Mouse (Mus musculus) neutrophil, adult 5-6 weeks (primary cell): ENCODE data around the gene Hic2. TPM values are rescaled to one million over a fixed set of nuclear protein-coding genes. Genes with fewer than 3 reads are reported as not detected.

Source experiments
- ATAC-seq: fragments of 151-379, 151-347 bp; 2 replicates; pipeline ENCODE4 v1.8.0; 2017; ENCODE audit warnings: mild to moderate bottlenecking, moderate TSS enrichment; ENCODE audit not compliant: insufficient number of reproducible peaks, poor library complexity, low FRiP score, severe bottlenecking; ENCODE audit errors: extremely low read depth
- total RNA-seq: library from RNA; stranded (forward); fragments of 200-1000 nt; gene quantifications from 2 replicates; pipeline ENCODE4 v1.2.3, GENCODE M21; 2017

Gene Hic2
- total RNA-seq, 1 experiment from 2014 or later = 1.7 TPM

DNA sequence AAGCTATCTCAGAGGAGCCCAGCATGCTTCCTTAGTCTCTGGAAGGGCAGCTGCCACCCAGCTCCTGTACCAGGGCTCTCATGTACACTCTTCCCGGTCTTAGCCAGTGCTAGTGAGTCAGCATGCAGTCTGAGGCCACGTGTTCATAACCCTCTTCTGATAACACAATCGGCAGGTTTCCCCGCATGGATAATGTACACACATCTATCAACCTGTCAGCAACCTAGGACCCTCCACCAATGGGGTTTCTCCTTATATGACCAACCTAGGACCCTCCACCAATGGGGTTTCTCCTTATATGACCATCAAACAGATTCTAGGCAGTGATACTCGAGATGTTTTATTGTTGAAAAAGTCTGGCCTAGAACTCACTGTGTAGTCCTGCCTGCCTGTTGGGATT is 34.6 kb downstream of the Hic2 start:
- ATAC-seq = no peak

- ATAC-seq = no peak
Measured at GRCm38 (mm10) chr16:17269872-17270271, 36.5 kb downstream of the Hic2 start.

GRCm38 (mm10) chr16:17271124-17271523 is 37.8 kb downstream of the Hic2 start:
- no peak for ATAC-seq

GRCm38 (mm10) chr16:17271856-17272255 is 38.5 kb downstream of the Hic2 start:
- ATAC-seq = no peak

GRCm38 (mm10) chr16:17275721-17276120 is 42.3 kb downstream of the Hic2 start, which contains the start of gene Tmem191c:
Gene Tmem191c (plus strand): TSS chr16:17276077.
- no peak for ATAC-seq

DNA sequence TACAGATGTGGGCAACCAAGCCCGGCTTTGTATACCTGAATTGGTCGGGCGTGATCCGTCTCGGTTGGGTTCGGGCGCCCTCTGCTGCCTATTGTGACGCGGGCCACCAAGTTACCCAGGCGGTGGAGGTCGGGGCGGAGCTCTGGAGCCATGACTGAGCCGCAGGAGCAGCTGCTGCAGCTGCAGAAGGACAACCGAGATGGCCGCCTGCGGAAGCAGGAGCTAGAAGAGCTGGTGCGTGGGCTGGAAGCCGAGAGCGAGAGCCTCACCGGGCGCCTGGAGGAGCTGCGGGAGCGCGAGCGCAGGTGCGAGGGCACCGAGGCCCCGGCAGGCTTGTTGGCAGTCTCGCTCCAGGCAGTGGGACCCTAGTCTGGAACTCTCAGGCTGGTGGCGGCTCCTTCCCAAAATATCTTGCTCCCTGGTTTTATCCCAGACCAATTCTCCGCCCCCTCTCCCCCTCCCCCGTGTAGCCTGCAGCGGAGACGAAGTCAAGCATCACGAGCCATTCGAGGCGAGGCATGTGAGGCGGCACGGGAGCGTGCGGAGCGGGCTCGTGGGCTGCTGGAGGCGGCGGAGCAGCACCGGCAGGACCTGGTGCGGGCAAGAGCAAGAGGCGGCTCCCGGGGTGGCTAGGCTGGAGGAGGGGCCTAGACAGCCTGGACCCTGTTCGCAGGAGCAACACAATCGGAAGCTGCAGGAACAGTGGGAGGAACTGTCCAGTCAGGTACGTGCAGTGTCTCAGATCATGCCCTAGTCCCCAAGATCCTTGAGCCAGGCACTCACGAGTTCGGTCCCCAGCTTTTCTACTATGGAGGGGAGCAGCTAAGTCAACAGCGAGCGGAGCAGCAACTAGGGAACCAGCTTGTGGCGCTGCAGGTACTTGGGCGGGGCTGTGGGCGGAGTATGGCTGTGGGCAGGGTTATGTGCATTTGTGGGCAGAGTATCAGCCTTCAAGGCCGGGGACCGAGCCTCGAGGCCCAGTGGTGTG is 43.1 kb downstream of the Hic2 start:
- ATAC-seq = peak; percentile 91

DNA sequence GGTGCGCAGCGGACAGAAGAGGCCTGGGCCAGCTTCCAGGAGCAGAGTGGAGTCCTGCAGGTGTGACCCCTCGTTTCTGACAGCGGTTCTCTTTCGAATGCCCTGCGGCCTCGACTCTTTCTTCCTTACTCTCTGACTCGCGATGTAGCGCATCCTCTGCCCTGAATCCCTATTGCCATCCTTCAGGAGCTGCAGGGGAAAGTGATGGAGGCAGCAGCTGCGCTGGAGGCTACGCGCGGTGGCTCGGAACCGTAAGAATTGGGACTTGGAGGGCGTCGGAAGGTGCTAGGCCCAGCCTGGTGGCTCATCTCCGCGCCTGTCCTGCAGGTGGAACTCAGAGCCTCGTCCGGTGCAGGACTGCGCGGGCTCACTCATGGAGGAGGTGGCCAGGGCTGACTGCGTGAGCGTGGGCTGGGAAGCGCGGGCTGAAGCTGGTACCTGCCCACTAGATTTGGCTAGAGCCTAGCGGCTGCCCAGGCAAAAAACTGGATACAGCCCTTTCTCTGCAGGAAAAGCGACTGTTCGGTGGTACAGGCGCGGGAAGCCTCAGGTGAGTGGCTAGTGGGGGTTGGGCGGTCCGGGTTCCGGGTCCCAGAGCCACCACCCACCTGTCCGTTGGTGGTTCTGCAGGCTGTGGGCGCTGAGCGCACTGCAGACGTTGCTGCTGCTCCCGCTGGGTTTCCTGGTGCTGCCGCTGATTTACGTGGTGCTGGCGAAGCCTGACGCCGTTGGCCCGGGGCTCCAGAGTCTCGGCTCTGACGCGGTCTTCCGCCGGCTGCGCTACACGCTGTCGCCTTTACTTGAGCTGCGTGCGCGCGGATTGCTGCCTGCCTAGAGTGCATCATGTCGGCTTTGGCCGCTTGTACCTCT is 44.2 kb downstream of the Hic2 start:
- ATAC-seq = 0 out of 2 replicates have a peak, but pooled peaks have one; percentile 14

DNA sequence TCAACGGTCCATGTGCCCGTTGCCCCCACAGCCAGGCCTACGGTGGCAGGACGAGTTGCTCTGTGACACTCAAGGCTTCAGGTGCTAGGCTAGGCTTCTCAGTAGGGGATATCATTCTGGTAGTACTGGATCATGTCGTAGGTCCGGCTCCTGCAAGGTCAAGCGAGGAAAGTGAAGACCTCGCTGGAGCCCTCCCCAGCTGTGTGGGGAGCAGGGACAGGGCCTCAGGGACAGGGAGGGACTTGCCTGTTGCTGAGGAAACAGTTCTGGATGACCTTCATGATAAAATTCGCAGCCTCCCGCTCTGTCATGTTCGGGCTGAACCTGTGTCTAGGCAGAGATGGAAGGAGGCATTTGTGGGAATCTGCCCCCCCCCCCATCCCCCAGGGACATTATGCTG is 47.1 kb downstream of the Hic2 start:
- no peak for ATAC-seq

DNA sequence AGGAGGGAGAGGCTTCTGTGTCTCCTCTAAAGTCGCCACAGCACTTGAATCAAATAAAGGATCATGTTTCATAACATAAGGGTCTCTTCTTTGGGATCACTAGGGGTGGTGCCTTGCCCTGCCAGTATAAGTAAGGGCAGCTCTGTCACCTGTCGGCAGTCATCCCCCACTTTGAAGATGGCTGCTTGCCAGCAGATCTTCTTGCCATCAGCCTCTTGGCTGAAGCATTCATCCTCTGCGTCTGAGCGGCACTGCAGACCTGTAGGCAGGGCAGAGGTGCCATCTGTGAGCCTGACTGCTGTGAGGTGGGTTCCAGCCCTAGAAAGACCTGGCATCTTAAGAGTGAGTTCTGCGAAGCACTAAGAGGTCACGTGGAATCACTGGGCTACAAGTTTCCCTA is 49.8 kb downstream of the Hic2 start:
- no peak for ATAC-seq

DNA sequence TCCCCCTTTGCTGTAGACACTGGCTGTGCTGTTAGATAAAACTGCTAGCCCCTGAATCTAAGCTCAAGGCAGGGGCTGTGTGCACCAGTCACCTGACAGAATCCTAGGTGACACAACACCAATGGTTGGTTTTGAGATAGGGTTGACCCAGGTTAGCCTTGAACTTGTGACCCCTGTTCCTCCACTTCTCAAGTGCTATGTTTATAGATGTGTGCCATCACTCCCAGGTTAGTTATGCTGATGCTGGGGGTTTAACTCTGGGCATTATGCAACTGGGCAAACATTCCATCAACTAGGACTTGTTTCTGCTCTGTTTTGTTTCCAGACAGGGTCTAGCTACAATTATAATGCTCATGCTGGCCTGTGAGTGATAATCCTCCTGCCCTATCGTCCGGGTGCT is 53.7 kb downstream of the Hic2 start:
- no peak for ATAC-seq

DNA sequence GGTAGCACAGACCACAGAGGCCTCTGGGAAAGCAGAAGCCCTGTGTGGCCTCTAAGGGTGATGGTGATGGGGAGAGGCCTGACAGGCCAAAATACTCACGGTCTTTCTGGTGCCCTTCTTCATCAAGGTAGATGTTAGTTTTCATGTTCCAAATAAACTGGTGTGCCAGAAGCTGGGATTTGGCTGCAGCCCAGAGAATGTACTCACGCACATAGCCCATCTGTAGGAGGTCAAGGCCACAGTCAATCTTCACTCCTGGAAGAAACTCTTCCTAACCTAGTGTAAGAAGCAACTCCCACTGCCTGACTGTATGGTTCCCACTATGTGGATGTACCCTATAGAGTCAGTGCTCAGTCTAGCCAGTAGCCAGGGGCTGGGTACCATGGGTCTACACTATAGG is 57.6 kb downstream of the Hic2 start:
- no peak for ATAC-seq

GRCm38 (mm10) chr16:17292751-17293150 is 59.4 kb downstream of the Hic2 start:
- ATAC-seq = peak; percentile 78

DNA sequence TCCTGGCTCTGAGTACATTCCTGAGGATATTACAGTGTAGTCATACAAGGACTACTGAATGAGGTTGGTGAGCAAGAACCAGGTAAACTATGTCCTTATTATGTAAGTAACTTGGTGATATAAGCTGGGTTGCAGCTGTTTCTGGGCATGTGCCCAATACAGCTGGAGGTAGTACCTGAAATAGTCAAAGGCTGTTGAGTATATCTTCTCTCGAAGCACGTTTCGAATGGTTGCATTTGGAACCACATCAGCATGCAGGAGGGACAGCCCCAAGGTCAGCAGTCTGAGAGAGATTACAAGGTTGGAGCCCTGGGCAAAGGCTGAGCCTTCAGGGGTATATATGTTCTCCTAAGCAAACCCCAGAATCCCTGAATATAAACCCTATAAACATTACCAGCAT is 67.4 kb downstream of the Hic2 start:
- no peak for ATAC-seq

DNA sequence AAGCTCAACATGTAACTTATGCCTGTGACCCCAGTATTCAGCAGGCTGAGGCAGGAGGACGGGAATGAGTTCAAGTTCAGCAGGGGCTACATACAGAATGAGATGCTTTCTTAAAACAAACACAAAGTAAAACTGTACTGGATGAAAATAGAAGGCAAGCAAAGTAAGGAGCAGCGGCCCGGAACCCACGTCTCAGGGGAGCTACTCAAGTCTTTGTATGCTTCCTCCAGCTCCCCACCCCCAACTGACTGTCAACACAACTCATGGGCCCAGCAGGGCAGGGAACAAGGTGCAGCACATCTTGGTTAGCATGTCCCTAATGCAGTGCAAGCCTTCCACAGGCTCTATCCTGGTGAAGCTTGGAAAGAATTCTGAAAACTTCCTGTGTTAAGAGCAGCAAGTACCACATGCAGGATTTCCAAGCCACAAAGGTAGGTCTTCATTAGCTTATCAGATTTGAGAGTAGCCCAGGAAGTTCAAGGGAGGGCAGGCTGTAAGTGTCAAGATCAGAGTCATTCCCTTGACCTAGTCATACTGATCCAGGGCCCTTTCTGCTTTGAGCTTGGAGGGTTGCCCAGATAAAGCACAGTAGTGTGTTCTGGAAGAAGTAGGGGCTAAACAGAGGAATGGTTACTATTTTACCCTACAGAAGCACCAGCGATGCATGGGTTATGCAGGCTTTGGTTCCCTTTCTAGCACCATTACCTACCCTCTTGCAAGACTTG is 70.3 kb downstream of the Hic2 start:
- peak; percentile 31; the same call in 1 of the 2 replicates for ATAC-seq

DNA sequence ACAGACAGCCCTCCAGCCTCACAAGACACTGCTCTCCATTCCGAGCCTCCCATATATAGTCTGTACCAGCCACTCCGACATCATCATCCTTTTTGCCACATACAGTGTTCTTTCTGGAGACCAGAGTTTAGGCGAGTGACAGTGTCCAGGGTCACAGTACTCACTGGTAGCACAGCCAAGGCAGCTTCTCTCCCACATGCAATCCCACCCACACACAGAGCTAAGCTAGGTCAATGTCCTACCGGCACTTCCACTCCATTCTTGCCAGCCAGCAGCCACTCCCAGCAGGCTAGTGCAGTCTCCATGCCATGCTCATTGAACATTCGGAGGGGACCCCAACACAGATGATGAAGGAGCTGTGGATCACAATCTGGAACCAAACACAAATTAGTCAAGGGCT is 74.1 kb downstream of the Hic2 start:
- ATAC-seq = no peak

GRCm38 (mm10) chr16:17309036-17309435 is 75.7 kb downstream of the Hic2 start:
- ATAC-seq = no peak

DNA sequence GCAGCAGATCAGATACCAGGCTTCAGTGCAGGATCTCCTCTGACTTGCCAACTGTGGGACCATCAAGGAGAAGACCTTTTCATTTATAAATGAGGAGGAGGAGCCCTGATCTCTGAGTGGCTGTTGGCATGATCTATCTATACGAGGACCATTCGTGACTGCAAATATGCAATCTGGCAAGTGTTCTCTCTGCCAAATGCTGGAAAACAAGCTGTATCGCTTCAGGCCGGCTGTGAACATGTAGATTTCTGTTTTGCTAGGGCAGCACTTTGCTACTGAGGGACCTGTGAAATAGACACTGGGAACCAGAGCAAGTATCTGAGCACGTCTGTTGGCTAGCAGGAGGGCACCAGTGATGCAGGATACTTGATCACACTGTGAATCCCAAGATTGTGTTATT is 79.2 kb downstream of the Hic2 start:
- ATAC-seq = no peak
